Mouse (Mus musculus) frontal cortex, adult 2 months (tissue): ENCODE measurements around the gene Gpx4. TPM values are rescaled to one million over a fixed set of nuclear protein-coding genes. Genes with fewer than 3 reads are reported as not detected.
"Not testable (repeated sequence)": the region's sequence is repeated elsewhere in the genome, so short reads cannot be mapped to it uniquely, and the experiment has no call there.

Source experiments
- DNase-seq, 2 experiments: peaks; one replicate each; pipeline ENCODE4 v3.0.0; 2022; ENCODE audit warnings: low spot score in 1 of 2; ENCODE audit errors: extremely low spot score in 1 of 2
- polyA plus RNA-seq: library from polyadenylated mRNA; depleted of rRNA; stranded (reverse); fragments of >200 nt; gene quantifications from 2 replicates; pipeline ENCODE4 v1.2.3, GENCODE M21; 2012

Gene Gpx4
- polyA plus RNA-seq, 1 experiment = 867 TPM

DNA sequence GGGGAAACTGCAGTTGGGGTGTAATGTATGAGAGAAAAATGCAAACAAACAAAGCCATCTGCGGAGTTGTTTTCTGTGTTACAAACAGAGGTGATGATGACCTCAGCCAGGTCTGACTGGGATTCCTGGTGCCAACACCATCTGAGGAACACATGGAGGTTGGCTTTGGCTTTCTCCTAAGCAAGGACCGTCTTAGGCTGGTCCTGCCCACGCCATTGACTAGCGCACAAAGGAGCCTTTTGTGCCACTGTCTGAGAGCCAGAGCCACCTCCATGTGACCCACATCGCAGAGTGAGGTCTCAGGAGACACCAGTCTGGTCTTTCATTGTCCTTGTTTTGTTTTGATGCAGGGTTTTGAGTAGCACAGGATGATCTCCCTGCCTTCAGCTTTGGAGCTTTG is 1.4 kb downstream of the Gpx4 start:
- peak in 1 of 2 experiments; percentile 35 for DNase-seq

DNA sequence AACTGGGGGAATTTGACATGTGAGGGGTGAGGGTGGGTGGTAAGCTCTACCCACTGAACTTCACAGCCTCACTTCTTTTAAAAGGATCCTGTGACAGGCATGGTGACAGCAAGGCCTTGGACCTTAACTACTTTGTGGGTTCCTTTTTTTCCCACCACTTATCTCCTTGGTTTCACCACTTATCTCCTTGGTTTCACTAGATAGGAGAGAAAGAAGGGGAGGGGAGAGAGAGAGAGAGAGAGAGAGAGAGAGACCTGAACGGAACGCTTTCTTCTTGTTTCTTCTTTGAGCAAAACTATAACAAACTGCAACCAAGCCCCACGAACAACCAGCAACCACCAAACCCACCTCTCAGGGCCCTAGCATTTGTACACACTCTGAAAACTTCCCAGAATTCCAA is 1.9 kb downstream of the Gpx4 start:
- DNase-seq = no peak

DNA sequence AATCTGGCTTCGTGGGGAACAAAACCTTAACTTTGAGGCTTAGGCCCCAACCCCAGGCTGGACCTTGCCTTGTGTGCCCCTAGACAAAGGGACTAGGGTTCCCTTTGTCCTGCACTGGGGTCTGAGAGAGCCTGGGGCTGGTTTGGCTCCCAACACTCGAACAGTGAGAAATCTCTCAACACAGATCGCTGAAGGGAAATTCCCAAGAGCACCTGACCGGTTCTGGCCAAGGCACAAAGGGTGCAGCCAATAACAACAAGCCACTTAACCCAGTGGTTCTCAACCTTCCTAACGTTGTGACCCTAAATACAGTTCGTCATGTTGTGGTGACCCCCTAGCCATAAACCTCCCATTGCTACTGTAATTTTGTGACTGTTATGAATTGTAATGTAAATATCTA is 3.3 kb downstream of the Gpx4 start:
- DNase-seq = no peak

DNA sequence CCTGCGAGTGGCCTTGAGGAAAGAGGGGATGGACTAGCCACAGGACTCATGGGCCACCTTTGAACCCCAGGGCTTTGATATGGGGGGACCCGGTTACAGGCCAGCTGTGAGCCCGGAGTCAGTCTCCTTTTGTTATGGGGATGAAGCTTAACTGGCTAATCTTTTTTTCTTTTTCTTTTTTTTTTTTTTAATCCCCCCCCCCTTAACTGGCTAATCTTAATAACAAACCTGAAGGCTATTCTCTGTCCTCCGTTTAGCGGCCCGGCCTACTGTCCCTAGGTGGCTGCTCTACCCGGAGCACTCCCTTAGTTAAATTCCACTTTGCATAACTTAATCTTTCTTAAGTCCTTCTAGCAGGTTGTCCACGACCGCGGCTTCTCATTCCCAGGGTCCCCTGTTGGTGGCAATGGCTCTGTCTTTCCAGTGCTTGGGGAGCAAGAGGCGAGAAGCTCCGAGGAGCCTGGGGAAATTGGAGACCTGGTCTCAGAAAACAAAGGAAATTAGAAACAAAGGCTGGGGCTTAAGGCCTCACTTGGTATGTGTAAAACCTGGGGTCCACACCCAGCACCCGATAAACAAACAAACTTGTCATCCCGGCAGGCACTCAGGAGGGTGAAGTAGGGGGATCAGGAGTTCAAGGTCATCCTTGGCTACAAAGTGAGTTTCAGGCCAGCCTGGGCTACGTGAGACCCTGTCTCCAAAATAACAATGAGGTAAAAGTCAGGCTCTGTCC is 4.1 kb downstream of the Gpx4 start:
- DNase-seq = no peak

DNA sequence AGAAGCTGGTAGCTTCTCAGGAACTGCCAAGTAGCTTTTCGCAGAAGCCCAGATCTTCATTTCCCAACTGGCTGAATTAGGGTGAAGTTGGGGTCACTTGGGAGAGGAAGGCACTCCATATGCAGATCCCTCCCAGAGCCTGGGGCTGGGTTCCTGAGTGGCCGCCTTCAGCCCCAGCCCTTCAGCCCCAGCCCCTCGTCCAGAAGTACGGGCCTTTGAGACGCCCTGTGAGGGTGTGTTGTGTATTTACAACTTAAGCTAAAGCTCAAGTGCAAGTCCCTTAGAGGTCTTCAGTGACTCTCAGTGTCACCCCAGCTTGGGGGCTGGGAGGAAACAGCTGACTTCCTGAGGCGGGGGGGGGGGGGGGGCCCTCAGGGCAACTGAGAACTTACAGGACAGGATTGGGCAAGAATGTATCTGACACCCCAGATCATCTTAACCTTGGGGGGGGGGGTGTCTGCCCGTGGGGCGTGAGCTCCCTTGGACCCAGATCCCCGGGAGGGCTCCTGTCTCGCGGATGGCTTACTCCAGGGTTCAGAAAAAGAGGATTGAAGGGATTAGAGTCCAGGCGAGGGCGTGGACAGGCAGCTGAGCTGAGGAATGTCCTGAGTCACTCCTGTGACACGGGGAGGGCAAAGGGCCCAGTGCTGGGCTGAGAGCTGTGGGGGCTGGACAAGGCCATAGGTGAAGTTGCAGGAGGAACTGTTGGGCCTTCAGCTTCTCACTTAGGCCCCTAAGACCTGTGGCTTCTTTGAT is 4.8 kb downstream of the Gpx4 start:
- DNase-seq = no peak

DNA sequence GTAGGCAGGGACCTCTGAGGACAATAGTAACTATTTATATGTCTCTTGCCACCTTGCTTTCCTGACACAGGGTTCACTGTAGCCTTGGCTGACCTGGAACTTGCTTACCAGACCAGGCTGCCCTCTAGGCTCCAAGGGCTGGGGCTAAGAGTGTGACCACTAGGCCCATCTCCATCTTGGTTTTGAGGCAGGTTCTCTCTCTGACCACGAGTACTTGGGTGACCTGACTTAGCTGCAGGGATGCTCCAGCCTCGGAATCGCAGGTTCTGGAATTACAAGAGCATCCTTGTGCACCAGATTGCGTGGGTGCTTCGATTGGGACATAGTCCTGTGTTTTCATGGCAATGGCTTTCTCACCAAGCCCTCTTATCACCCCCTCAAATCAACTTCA is 5.4 kb downstream of the Gpx4 start:
- no peak for DNase-seq

DNA sequence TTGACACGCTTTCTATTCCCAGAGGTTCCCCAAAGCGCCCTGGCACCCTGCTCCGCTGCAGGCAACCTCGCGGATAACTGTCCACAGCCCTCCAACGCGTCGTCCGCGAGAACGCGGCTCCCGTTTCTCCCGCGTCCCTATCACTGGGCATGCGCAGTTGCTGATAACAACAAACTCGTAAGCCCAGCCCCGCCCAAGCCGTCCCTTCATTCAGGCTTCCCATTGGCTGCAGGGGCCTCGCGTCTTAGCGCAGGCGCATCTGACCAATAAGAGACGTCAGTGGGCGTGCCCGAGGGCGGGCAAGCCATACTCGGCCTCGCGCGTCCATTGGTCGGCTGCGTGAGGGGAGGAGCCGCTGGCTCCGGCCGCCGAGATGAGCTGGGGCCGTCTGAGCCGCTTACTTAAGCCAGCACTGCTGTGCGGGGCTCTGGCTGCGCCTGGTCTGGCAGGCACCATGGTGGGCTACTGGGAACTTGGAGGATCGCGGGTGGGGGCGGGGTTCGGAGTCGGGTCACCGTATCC is 6.4 kb downstream of the Gpx4 start:
- peak; percentile 99 to 100 for DNase-seq

DNA sequence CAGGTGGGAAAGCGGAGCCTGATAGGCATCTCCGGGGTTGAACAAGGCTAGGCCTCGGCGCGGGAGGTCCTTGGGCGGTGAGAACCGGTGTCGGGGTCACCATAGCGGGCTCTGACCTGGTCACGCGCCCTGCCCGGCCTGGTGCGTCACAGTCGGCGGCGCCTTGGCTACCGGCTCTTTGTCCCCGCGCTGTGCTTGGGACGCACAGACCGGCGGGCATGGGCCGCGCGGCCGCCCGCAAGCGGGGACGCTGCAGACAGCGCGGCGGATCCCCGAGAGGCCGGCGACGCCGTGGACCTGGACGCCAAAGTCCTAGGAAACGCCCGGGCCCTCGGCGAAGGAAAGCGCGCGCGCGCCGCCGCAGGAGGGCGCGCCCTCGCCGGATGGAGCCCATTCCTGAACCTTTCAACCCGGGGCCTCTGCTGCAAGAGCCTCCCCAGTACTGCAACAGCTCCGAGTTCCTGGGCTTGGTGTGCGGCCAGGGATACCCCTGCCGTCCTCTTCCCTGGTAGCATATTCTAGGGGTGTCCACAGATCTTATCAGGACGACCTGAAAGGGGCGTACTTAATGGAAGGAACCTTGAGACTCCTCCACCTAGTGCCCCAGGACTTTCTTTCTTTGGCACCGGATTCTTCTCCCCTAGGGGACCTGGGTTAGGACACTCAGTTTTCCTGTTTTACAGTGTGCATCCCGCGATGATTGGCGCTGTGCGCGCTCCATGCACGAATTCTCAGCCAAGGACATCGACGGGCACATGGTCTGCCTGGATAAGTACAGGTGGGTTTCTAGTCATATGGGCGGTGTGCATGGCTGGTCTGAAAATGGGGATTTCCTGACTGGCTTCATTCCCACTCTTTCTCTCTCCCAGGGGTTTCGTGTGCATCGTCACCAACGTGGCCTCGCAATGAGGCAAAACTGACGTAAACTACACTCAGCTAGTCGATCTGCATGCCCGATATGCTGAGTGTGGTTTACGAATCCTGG is 7.2 kb downstream of the Gpx4 start:
- peak in 1 of 2 experiments; percentile 47 for DNase-seq

DNA sequence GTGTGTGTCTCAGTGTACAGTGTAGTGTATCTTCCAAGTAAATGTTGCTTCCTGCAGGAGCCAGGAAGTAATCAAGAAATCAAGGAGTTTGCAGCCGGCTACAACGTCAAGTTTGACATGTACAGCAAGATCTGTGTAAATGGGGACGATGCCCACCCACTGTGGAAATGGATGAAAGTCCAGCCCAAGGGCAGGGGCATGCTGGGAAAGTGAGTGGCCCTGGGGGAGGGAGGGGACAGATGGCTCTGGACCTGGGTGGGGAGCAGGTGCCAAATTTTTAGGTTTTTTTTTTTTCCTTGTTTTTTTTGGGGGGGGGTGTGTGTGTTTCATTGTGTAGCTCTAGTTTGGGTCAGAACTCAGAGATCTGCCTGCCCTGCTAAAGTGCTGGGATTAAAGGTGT is 7.9 kb downstream of the Gpx4 start:
- DNase-seq = not testable (repeated sequence)

DNA sequence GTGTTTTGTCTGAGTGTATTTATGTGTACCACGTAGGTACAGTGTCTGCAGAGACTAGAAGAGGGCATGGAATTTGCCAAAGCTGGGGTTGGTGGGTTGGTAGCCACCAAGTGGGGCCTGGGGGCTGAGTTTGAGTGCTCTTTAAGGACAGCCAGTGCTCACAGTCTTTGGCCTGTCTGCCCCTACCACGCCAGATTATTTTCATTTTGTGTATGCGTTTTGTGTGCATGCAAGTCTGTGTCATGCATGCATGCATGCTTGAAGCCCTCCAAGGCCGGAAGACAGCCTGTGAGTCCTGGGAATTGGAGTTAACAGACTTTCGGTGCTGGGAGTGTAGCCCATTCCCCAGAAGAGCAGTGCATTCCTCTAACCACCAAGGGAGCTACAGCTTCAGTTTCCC is 8.4 kb downstream of the Gpx4 start:
- no peak for DNase-seq

DNA sequence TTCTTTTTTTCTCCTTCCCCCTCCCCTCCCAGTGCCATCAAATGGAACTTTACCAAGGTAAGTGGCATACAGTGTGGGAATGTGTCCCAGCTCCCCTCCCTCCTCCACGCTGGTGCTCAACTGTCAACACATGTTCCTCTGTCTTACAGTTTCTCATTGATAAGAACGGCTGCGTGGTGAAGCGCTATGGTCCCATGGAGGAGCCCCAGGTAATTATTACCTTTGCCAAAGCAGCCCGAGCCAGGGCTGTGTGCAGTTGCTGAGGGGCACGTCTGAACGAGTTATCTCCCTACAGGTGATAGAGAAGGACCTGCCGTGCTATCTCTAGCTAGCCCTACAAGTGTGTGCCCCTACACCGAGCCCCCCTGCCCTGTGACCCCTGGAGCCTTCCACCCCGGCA is 8.9 kb downstream of the Gpx4 start:
- no peak for DNase-seq

DNA sequence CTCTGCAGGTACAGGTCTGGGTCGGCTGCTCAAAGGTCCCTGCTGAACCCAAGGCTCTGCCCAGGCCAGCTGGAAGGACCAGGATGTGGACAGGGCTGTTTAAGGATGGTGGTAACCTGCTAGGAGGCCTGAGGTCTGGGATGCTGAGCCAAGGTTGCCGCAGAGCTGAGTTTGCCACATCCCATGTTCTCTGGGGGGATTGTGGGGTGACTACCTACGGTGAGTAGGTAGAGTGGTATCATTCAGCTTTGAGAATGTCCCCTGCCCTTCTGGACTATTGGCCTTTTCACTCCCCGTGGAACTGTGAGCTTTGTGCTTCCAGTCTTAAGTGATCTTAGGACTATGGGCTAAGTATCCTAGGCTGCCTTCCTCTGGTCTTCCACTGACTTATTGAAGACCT is 9.5 kb downstream of the Gpx4 start:
- no peak for DNase-seq

DNA sequence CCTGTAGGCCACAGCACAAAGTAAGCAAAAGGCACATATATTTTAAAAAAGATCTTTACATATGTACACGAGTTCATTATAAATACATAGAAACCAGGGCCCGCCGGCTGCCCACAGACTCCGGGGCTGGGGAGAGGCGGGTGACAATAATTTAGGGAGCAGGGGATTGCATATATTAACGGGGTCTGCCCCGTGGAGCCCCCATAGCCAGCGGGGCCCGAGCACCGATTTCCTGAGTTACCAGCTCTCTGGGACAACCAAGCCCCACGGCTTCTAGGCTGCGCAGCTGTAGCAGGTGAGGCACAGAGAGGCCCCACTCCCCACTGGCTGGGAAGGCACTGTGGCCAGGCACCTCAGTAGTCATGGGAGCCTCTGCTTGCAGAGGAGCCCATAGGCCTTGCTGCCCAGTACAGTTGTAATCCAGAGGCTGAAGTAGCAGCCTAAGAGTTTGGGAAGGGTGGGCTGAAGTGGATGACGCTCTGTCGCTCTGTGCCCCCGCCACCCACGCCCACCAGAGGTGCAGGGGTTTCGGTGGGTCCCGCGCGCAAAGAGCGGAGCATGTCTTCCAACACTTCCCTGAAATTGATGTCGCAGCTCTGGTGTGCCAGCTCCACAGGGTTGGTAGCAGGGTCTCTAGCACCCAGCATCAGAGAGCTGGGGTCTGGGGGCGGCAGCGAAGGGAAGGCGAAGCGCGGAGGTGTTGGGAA is 10.2 kb downstream of the Gpx4 start:
- DNase-seq = no peak

DNA sequence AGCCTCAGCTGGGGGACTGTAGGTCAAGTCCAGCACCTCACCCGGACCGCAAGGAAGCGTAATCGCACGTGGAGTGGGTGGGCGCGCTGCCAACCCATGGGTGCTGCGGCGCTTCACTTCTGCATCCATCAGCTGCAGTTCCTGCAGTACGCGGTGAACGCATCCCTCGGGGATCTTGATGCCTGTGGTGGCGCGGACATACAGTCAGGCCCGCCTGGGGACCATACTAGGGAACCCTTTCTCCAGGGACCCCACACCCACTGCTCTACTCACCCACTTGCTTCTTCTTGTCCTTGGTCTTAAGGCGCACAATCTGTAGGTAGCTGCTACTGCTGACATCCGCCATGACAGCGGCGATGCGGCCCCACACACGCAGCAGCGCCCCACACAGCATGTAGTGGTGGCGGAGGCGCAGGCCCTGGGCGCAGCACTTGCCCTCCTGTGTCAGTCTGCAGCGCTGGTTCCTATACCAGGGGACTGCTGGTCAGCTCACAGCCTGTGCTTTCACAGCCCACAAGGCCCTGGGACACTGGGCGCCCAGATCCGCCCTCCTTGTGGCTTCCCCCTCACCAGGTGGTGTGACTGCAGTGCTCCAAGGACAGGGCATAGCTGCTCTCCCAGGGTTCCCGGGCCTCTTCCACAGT is 10.8 kb downstream of the Gpx4 start:
- DNase-seq = peak in 1 of 2 experiments; percentile 28

DNA sequence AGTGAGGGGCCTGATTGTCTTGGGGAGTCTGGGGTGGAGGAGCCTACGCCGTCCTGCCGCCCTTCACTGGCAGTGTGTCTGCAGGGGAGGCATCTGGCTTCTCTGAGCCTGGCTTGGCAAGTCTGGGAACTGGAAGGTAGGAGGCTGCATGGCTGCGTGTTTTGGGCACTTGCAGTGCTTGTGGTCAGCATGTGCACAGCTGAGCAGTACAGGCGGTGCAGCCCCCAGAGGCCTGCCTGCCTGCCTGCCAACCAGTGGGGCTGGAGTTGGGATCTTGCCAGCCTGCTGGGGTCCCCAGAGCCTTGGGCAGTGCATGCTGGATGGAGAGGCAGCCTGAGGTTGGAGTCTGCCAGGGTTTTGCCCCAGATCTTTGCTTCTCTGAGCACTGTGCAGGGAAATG is 16.1 kb downstream of the Gpx4 start:
- peak in 1 of 2 experiments; percentile 34 for DNase-seq

DNA sequence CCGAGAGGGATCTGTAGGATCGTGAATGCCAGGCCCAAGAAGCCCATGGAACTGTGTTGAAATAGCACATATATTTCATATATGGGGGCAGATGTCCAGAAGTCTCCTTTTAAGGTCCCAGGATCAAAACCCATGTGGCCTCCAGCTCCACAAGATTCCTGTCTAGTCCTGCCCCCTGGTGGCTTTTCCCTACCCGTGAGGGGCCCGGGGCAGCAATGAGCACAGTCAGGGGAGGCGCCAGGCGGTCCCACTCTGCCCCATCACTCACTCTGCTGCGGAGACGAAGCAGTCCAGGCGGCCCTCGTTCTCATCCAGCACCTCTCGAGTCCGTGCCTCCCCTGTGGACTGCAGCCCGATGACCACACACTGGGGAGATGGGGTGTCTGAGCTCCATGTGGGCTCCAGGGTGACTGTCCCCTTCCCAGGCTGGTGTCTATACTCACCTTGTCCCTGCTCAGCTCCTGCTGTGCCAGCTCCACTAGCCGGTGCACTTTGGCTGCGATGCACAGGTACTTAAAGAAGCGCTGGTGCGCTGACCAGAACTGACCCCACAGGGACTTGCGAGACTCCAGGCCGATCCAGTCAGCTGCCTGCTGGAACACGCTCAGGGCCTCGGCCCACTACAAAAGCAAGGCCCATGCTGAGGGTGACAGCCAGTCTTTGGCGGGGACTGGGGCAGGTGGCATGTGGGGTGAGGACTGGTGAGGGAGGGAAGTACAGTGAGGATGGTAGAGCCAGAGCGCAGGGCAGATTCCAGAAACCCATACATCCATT is 17.1 kb downstream of the Gpx4 start:
- no peak for DNase-seq

DNA sequence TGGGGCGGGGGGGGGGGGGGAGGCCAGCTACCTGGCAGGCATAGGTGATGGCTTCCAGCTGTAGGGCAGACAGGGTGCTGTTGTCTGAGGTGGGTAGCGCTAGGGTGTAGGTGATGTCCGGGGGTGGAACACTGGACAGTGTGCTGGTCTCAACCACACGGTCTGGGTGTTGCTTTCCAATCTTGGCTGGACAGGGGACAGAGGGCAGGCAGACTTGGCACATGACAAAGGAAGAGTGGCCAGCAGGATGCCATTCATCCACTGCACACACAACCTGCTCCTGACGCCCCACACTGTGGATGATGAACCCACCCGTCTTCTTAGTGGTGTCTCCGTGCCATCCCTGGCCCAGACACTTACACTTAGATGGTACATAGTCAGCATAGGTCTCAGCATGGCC is 22.3 kb downstream of the Gpx4 start:
- no peak for DNase-seq

DNA sequence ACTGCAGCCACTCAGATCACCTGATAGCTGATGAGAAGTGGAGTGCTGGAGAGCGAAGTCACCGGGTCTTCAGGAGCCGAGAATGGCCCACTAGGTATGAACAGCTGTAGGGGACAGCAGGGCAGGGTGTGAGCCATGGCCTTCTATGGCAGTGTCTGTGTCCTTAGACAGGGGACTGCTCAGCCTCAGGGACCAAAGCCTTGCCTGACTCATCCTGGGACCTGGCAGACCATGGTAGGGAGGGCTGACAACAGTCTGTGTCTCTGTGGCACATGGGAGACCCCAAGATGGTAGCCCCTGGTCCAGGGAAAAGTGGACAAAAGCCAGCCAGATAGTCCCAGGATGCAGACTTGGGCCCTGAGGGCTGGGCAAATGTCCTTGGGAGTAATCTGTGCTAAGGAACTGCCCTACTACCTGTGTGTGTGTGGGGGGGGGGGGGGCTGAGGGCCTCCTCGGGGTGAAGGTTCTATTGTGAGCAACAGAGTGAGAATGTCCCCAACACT is 23.0 kb downstream of the Gpx4 start:
- DNase-seq = no peak
